Mouse (Mus musculus) liver, postnatal 0 days (tissue): ENCODE measurements around the gene Ipo9. TPM values are rescaled to one million over a fixed set of nuclear protein-coding genes. Genes with fewer than 3 reads are reported as not detected.
A peak's percentile ranks its signal among the peaks of the same experiment; 100 is the strongest.

Source experiments
- ATAC-seq: fragments of 200-750 bp; cut with Nextera tagmentation; 2 replicates; pipeline ENCODE4 v1.8.0; 2017; ENCODE audit warnings: mild to moderate bottlenecking, moderate library complexity
- DNase-seq: peaks from one replicate; pipeline ENCODE4 v3.0.0-alpha.2; 2016
- H3K27ac ChIP-seq: fragments of 300-500 bp; sonication (generic); 2 replicates; pipeline ENCODE4 v1.5.1; 2014; ENCODE audit warnings: antibody characterized with exemption, moderate library complexity, mild to moderate bottlenecking, low read depth
- H3K27me3 ChIP-seq: fragments of 300-500 bp; sonication (generic); 2 replicates; pipeline ENCODE4 v1.6.1; 2014; ENCODE audit warnings: low read length, control low read depth, mixed read lengths; ENCODE audit not compliant: insufficient read depth
- H3K36me3 ChIP-seq: fragments of 300-500 bp; sonication (generic); replicated peaks from 2 replicates; pipeline ENCODE4 v1.6.1; 2014; ENCODE audit warnings: mild to moderate bottlenecking, control low read depth, low read length, moderate library complexity, mixed read lengths; ENCODE audit not compliant: insufficient read depth
- H3K4me1 ChIP-seq: fragments of 300-500 bp; sonication (generic); 2 replicates; pipeline ENCODE4 v1.6.1; 2014; ENCODE audit warnings: antibody characterized with exemption, mild to moderate bottlenecking, control low read depth; ENCODE audit not compliant: insufficient read depth
- H3K4me2 ChIP-seq: fragments of 300-500 bp; sonication (generic); 2 replicates; pipeline ENCODE4 v1.6.1; 2014; ENCODE audit warnings: low read depth, mild to moderate bottlenecking, low read length, moderate library complexity, mixed read lengths
- H3K4me3 ChIP-seq: fragments of 300-500 bp; sonication (generic); 2 replicates; pipeline ENCODE4 v1.5.1; 2014; ENCODE audit warnings: low read depth, low read length
- H3K9ac ChIP-seq: fragments of 300-500 bp; sonication (generic); replicated peaks from 2 replicates; pipeline ENCODE4 v1.6.1; 2014; ENCODE audit warnings: mild to moderate bottlenecking, moderate library complexity
- H3K9me3 ChIP-seq: fragments of 300-500 bp; sonication (generic); 2 replicates; pipeline ENCODE4 v1.6.1; 2016; ENCODE audit warnings: mild to moderate bottlenecking, control low read depth, low read length, mixed read lengths
- CTCF ChIP-seq: sonication (generic); IDR thresholded peaks from 2 replicates; pipeline ENCODE4 v1.5.1; 2016; ENCODE audit warnings: antibody characterized with exemption, low read depth
- EP300 ChIP-seq: IDR thresholded peaks from 2 replicates; pipeline ENCODE4 v1.6.1; 2016; ENCODE audit warnings: antibody characterized with exemption, low read depth, mild to moderate bottlenecking
- WGBS: fragments of 180-500 bp; shearing (Covaris S2); extraction: QIAGEN DNeasy Blood & Tissue Kit; methylation state at CpG from one replicate; pipeline ENCODE4 v1.1.7; 2014; ENCODE audit not compliant: insufficient replicate concordance; 5-methylcytosine and 5-hydroxymethylcytosine counted together
- polyA plus RNA-seq: library from polyadenylated mRNA; unstranded; fragments of >200 nt; fragmentation: Nextera tagmentation; extraction: Ambion mirVana; gene quantifications from 2 replicates; pipeline ENCODE4 v1.2.1, GENCODE M21; 2015

The Ipo9 gene
- polyA plus RNA-seq, 1 experiment from 2014 or later: 12.1 TPM

- Histone ChIP-seq H3K27me3 (no peaks in the 10 kb centered on the region), H3K9ac (no peak overlapping the region), H3K9me3 (no peaks in the 10 kb centered on the region), H3K4me1 (no peaks in the 10 kb centered on the region), H3K27ac (no peak overlapping the region), H3K4me2 (no peak overlapping the region), H3K36me3 (peaks cover 69% of the 10 kb centered on the region), H3K4me3 (no peak overlapping the region)
- TF ChIP-seq CTCF (no peak), EP300 (no peak)
- DNase-seq (no peak), ATAC-seq (no peak)
Observed at GRCm38 (mm10) chr1:135413996-135414395, 16.3 kb downstream of the Ipo9 start.

- no peaks in the 10 kb centered on the region for H3K9me3 ChIP-seq
- H3K36me3 ChIP-seq: peaks cover 67% of the 10 kb centered on the region
- 85% methylated on average over 4 of the region's 4 CpGs for WGBS
- H3K4me1 ChIP-seq: no peaks in the 10 kb centered on the region
- no peak overlapping the region for H3K4me2 ChIP-seq
- H3K27me3 ChIP-seq: no peaks in the 10 kb centered on the region
- DNase-seq (no peak), ATAC-seq (no peak)
- H3K27ac ChIP-seq: no peak overlapping the region
- H3K4me3 ChIP-seq: no peak overlapping the region
- no peak overlapping the region for H3K9ac ChIP-seq
- TF ChIP-seq CTCF (no peak), EP300 (no peak)
Observed at GRCm38 (mm10) chr1:135412130-135412529, 18.2 kb downstream of the Ipo9 start.

GRCm38 (mm10) chr1:135410967-135411366, 19.3 kb downstream of the Ipo9 start:
- ATAC-seq (peak; percentile 58), DNase-seq (no peak)
- Histone ChIP-seq H3K27ac (no peak overlapping the region), H3K36me3 (peaks cover 65% of the 10 kb centered on the region), H3K9me3 (no peaks in the 10 kb centered on the region), H3K4me1 (no peaks in the 10 kb centered on the region), H3K4me3 (no peak overlapping the region), H3K9ac (no peak overlapping the region), H3K4me2 (no peak overlapping the region), H3K27me3 (no peaks in the 10 kb centered on the region)
- TF ChIP-seq EP300 (no peak), CTCF (no peak)
- WGBS: 59% methylated on average over 2 of the region's 2 CpGs

GRCm38 (mm10) chr1:135408973-135409372, 21.3 kb downstream of the Ipo9 start:
- Histone ChIP-seq H3K4me1 (no peaks in the 10 kb centered on the region), H3K4me2 (no peak overlapping the region), H3K9me3 (no peaks in the 10 kb centered on the region), H3K4me3 (no peak overlapping the region), H3K27me3 (no peaks in the 10 kb centered on the region), H3K9ac (no peak overlapping the region), H3K27ac (no peak overlapping the region), H3K36me3 (peaks cover 68% of the 10 kb centered on the region)
- 92% methylated on average over 4 of the region's 4 CpGs for WGBS
- ATAC-seq: no peak
- DNase-seq: no peak
- TF ChIP-seq EP300 (no peak), CTCF (no peak)

- 65% methylated on average over 7 of the region's 7 CpGs for WGBS
- H3K27ac ChIP-seq: no peak overlapping the region
- H3K36me3 ChIP-seq: peaks cover 64% of the 10 kb centered on the region
- TF ChIP-seq CTCF (no peak), EP300 (no peak)
- H3K9me3 ChIP-seq: no peaks in the 10 kb centered on the region
- H3K4me1 ChIP-seq: no peaks in the 10 kb centered on the region
- H3K4me3 ChIP-seq: no peak overlapping the region
- no peak overlapping the region for H3K4me2 ChIP-seq
- ATAC-seq (no peak), DNase-seq (no peak)
- H3K27me3 ChIP-seq: no peaks in the 10 kb centered on the region
- H3K9ac ChIP-seq: no peak overlapping the region
Observed at GRCm38 (mm10) chr1:135405356-135405755, 24.9 kb downstream of the Ipo9 start.

- H3K4me3 ChIP-seq: no peak overlapping the region
- H3K27me3 ChIP-seq: no peaks in the 10 kb centered on the region
- WGBS: 90% methylated on average over 3 of the region's 3 CpGs
- DNase-seq: no peak
- H3K4me1 ChIP-seq: no peaks in the 10 kb centered on the region
- TF ChIP-seq EP300: no peak
- peak; percentile 27; the same call in 1 of the 2 replicates for TF ChIP-seq CTCF
- H3K4me2 ChIP-seq: no peak overlapping the region
- H3K9ac ChIP-seq: no peak overlapping the region
- peaks cover 59% of the 10 kb centered on the region for H3K36me3 ChIP-seq
- H3K9me3 ChIP-seq: no peaks in the 10 kb centered on the region
- no peak overlapping the region for H3K27ac ChIP-seq
- no peak for ATAC-seq
Observed at GRCm38 (mm10) chr1:135401452-135402110, 28.7 kb downstream of the Ipo9 start.
